9 mouse cellular contexts compared by ENCODE assay signal in the genomic region with DNA sequence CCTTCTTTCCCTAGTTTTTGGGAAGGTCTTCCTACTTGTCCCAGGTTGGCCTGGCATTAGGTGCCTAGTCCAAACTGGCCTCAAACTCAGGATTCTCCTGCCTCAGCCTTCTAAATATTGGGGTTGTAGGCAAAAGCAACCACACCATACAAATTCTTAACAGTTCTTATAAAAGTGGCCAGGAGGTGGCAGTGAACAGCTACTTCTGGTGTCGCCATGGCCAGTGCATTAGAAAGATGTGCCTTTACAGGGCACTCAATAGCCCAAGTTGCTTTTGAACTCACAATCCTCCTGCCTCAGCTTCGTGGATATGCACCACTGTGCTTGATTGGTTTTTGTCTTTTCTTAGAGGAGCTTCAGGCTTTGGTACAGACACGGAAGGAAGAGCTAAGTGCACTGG. TPM values are rescaled to one million over a fixed set of nuclear protein-coding genes. Genes with fewer than 3 reads are reported as not detected.
A peak's percentile ranks its signal among the peaks of the same experiment; 100 is the strongest.
DNase-seq lines count a peak whose midpoint lies in the region; ATAC-seq and TF ChIP-seq lines count a peak whose summit lies in the region.
"Had no signal": no experiment of that assay in that cellular context is flagged by ENCODE, and none has a peak within 500 bp of the region (broad histone marks: within the 10 kb centered on the region; RNA-seq: fewer than 3 reads in every experiment).

No protein-coding gene starts in this region.

- no peak for ATAC-seq in embryonic facial prominence, embryonic 11.5 days (replicated peaks; ENCODE audit: insufficient number of reproducible peaks, low FRiP score, low TSS enrichment, low read depth)
- ATAC-seq in liver, postnatal 0 days: no peak
- no peak for ATAC-seq in liver, embryonic 11.5 days (replicated peaks; ENCODE audit: low FRiP score)
- ATAC-seq in neural tube, embryonic 15.5 days (ENCODE audit: low FRiP score): no peak

- no peak overlapping the region for H3K4me3 ChIP-seq in embryonic facial prominence, embryonic 11.5 days (ENCODE audit: low read depth, low read length)
- no peak overlapping the region for H3K4me3 ChIP-seq in embryonic facial prominence, embryonic 10.5 days
- H3K4me3 ChIP-seq in liver, postnatal 0 days (ENCODE audit: low read depth, low read length): no peak overlapping the region
- no peak overlapping the region for H3K4me3 ChIP-seq in liver, embryonic 11.5 days (ENCODE audit: low read depth, low read length)
- H3K4me3 ChIP-seq in neural tube, embryonic 15.5 days (replicated peaks): no peak overlapping the region

- no peaks in the 10 kb centered on the region for H3K36me3 ChIP-seq in embryonic facial prominence, embryonic 11.5 days (replicated peaks; ENCODE audit: control insufficient read depth, insufficient read depth, low read depth, low read length)
- no peaks in the 10 kb centered on the region for H3K36me3 ChIP-seq in embryonic facial prominence, embryonic 10.5 days (replicated peaks)
- H3K36me3 ChIP-seq in liver, postnatal 0 days (replicated peaks; ENCODE audit: insufficient read depth, low read length): no peaks in the 10 kb centered on the region
- no peaks in the 10 kb centered on the region for H3K36me3 ChIP-seq in liver, embryonic 11.5 days (ENCODE audit: control insufficient read depth, insufficient read depth, low read length)
- no peaks in the 10 kb centered on the region for H3K36me3 ChIP-seq in neural tube, embryonic 15.5 days

- 31% methylated on average over 3 of the region's 3 CpGs for WGBS in embryonic facial prominence, embryonic 11.5 days
- WGBS in embryonic facial prominence, embryonic 10.5 days: 26% methylated on average over 3 of the region's 3 CpGs
- WGBS in liver, postnatal 0 days (ENCODE audit: insufficient replicate concordance): 28% methylated on average over 3 of the region's 3 CpGs
- 25% methylated on average over 3 of the region's 3 CpGs for WGBS in liver, embryonic 11.5 days
- WGBS in neural tube, embryonic 15.5 days: 32% methylated on average over 3 of the region's 3 CpGs

- no peaks in the 10 kb centered on the region for H3K9me3 ChIP-seq in embryonic facial prominence, embryonic 11.5 days (replicated peaks; ENCODE audit: control insufficient read depth, low read length)
- no peaks in the 10 kb centered on the region for H3K9me3 ChIP-seq in embryonic facial prominence, embryonic 10.5 days
- no peaks in the 10 kb centered on the region for H3K9me3 ChIP-seq in liver, postnatal 0 days (ENCODE audit: low read length)
- no peaks in the 10 kb centered on the region for H3K9me3 ChIP-seq in liver, embryonic 11.5 days (ENCODE audit: control insufficient read depth, low read length)
- no peaks in the 10 kb centered on the region for H3K9me3 ChIP-seq in neural tube, embryonic 15.5 days (replicated peaks)

- no peaks in the 10 kb centered on the region for H3K4me1 ChIP-seq in embryonic facial prominence, embryonic 11.5 days (ENCODE audit: control insufficient read depth, insufficient read depth, low read length)
- peaks cover 16% of the 10 kb centered on the region for H3K4me1 ChIP-seq in embryonic facial prominence, embryonic 10.5 days
- no peaks in the 10 kb centered on the region; the same call in 1 of the 2 replicates for H3K4me1 ChIP-seq in liver, postnatal 0 days (ENCODE audit: insufficient read depth)
- H3K4me1 ChIP-seq in liver, embryonic 11.5 days (replicated peaks; ENCODE audit: control insufficient read depth, insufficient read depth, low read length): no peaks in the 10 kb centered on the region
- peaks cover 6% of the 10 kb centered on the region; the same call in 1 of the 2 replicates for H3K4me1 ChIP-seq in neural tube, embryonic 15.5 days

- H3K27ac ChIP-seq in embryonic facial prominence, embryonic 11.5 days (replicated peaks; ENCODE audit: low read depth, low read length): no peak overlapping the region
- H3K27ac ChIP-seq in embryonic facial prominence, embryonic 10.5 days (replicated peaks): no peak overlapping the region
- no peak overlapping the region for H3K27ac ChIP-seq in liver, postnatal 0 days (ENCODE audit: low read depth)
- no peak overlapping the region for H3K27ac ChIP-seq in liver, embryonic 11.5 days (ENCODE audit: low read depth, low read length)
- H3K27ac ChIP-seq in neural tube, embryonic 15.5 days (replicated peaks): no peak overlapping the region

- H3K4me2 ChIP-seq in embryonic facial prominence, embryonic 11.5 days (ENCODE audit: low read depth, low read length): no peak overlapping the region
- no peak overlapping the region for H3K4me2 ChIP-seq in liver, postnatal 0 days (ENCODE audit: low read depth, low read length)
- no peak overlapping the region for H3K4me2 ChIP-seq in liver, embryonic 11.5 days
- H3K4me2 ChIP-seq in neural tube, embryonic 15.5 days: no peak overlapping the region

- H3K9ac ChIP-seq in embryonic facial prominence, embryonic 11.5 days (replicated peaks; ENCODE audit: low read length): no peak overlapping the region
- H3K9ac ChIP-seq in liver, postnatal 0 days (replicated peaks): no peak overlapping the region
- no peak overlapping the region for H3K9ac ChIP-seq in liver, embryonic 11.5 days (ENCODE audit: low read depth, low read length)
- no peak overlapping the region for H3K9ac ChIP-seq in neural tube, embryonic 15.5 days (replicated peaks)

- H3K27me3 ChIP-seq in embryonic facial prominence, embryonic 11.5 days (ENCODE audit: control insufficient read depth, insufficient read depth, low read length): no peaks in the 10 kb centered on the region
- peaks cover 9% of the 10 kb centered on the region for H3K27me3 ChIP-seq in embryonic facial prominence, embryonic 10.5 days (replicated peaks; ENCODE audit: low read depth, poor library complexity, severe bottlenecking)
- H3K27me3 ChIP-seq in liver, postnatal 0 days (ENCODE audit: insufficient read depth, low read length): no peaks in the 10 kb centered on the region
- no peaks in the 10 kb centered on the region; the same call in 1 of the 2 replicates for H3K27me3 ChIP-seq in liver, embryonic 11.5 days (replicated peaks; ENCODE audit: control insufficient read depth, insufficient read depth, low read length)
- no peaks in the 10 kb centered on the region for H3K27me3 ChIP-seq in neural tube, embryonic 15.5 days (replicated peaks)

- TF ChIP-seq CTCF in liver, postnatal 0 days (IDR thresholded peaks at IDR 0.05; ENCODE audit: low read depth): peak; percentile 63

- DNase-seq in embryonic facial prominence, embryonic 11.5 days (ENCODE audit: low spot score): peak; percentile 49
- DNase-seq in embryonic facial prominence, embryonic 10.5 days (ENCODE audit: low spot score): no peak
- no peak for DNase-seq in liver, postnatal 0 days
- DNase-seq in liver, embryonic 11.5 days (ENCODE audit: low spot score): no peak
- DNase-seq in NIH3T3 (ENCODE audit: low read depth): peak; percentile 77
- peak; percentile 69 for DNase-seq in lung, postnatal 36 days
- no peak for DNase-seq in cerebellum, postnatal 36 days

- TF ChIP-seq EP300 in liver, postnatal 0 days (IDR thresholded peaks at IDR 0.05; ENCODE audit: low read depth): no peak

RNA-seq across cellular contexts. Expression of a gene that starts 6.0 kb away (rescaled TPM):
- 35.3 and 40.2 TPM in 2 replicates for polyA plus RNA-seq in embryonic facial prominence, embryonic 11.5 days (2014; fragmentation: Nextera tagmentation; extraction: Ambion mirVana)
- 64.6 and 66.1 TPM in 2 replicates for polyA plus RNA-seq in embryonic facial prominence, embryonic 10.5 days (2016; fragmentation: Nextera tagmentation; extraction: Ambion mirVana)
- polyA plus RNA-seq in liver, postnatal 0 days (2015; fragmentation: Nextera tagmentation; extraction: Ambion mirVana): 2.4 and 2.7 TPM in 2 replicates
- 16.3 and 17.5 TPM in 2 replicates for polyA plus RNA-seq in liver, embryonic 11.5 days (2014; fragmentation: Nextera tagmentation; extraction: Ambion mirVana)
- 37.8 and 41.2 TPM in 2 replicates for polyA plus RNA-seq in neural tube, embryonic 15.5 days (2015; fragmentation: Nextera tagmentation; extraction: Ambion mirVana)

RNA-seq across cellular contexts. Expression of a gene that starts 12.5 kb away (rescaled TPM):
- not detected in 2 replicates for polyA plus RNA-seq in embryonic facial prominence, embryonic 11.5 days (2014; fragmentation: Nextera tagmentation; extraction: Ambion mirVana)
- polyA plus RNA-seq in embryonic facial prominence, embryonic 10.5 days (2016; fragmentation: Nextera tagmentation; extraction: Ambion mirVana): not detected in 2 replicates
- polyA plus RNA-seq in liver, postnatal 0 days (2015; fragmentation: Nextera tagmentation; extraction: Ambion mirVana): not detected in 2 replicates
- not detected in 2 replicates for polyA plus RNA-seq in liver, embryonic 11.5 days (2014; fragmentation: Nextera tagmentation; extraction: Ambion mirVana)
- not detected in 2 replicates for polyA plus RNA-seq in neural tube, embryonic 15.5 days (2015; fragmentation: Nextera tagmentation; extraction: Ambion mirVana)
- polyA plus RNA-seq: neural tube, embryonic 14.5 days had no signal

RNA-seq across cellular contexts. Expression of a gene that starts 21.9 kb away (rescaled TPM):
- 1.4 and 1.5 TPM in 2 replicates for polyA plus RNA-seq in embryonic facial prominence, embryonic 11.5 days (2014; fragmentation: Nextera tagmentation; extraction: Ambion mirVana)
- polyA plus RNA-seq in embryonic facial prominence, embryonic 10.5 days (2016; fragmentation: Nextera tagmentation; extraction: Ambion mirVana): 0.75 and 0.86 TPM in 2 replicates
- 25.6 and 28.4 TPM in 2 replicates for polyA plus RNA-seq in liver, postnatal 0 days (2015; fragmentation: Nextera tagmentation; extraction: Ambion mirVana)
- polyA plus RNA-seq in liver, embryonic 11.5 days (2014; fragmentation: Nextera tagmentation; extraction: Ambion mirVana): 7.9 and 8.5 TPM in 2 replicates
- polyA plus RNA-seq in neural tube, embryonic 15.5 days (2015; fragmentation: Nextera tagmentation; extraction: Ambion mirVana): 2.1 and 9.5 TPM in 2 replicates
- polyA plus RNA-seq: neural tube, embryonic 14.5 days had no signal

Comparison
In these comparisons a context has a peak if more than half of its experiments do, and no peak if none do; other contexts are left out.
1. DNase-seq: peak in embryonic facial prominence, embryonic 11.5 days (single experiment), NIH3T3 (single experiment) and lung, postnatal 36 days (single experiment); none in embryonic facial prominence, embryonic 10.5 days (single experiment), liver, postnatal 0 days (single experiment), liver, embryonic 11.5 days (single experiment) and cerebellum, postnatal 36 days (0 of 2).